Mouse (Mus musculus): ENCODE measurements around the gene Tmem150a. TPM values are rescaled to one million over a fixed set of nuclear protein-coding genes. Genes with fewer than 3 reads are reported as not detected.
A peak's percentile ranks its signal among the peaks of the same experiment; 100 is the strongest.

Gene Tmem150a
- polyA plus RNA-seq, 1 experiment from 2014 or later, result 14.6 TPM

DNA sequence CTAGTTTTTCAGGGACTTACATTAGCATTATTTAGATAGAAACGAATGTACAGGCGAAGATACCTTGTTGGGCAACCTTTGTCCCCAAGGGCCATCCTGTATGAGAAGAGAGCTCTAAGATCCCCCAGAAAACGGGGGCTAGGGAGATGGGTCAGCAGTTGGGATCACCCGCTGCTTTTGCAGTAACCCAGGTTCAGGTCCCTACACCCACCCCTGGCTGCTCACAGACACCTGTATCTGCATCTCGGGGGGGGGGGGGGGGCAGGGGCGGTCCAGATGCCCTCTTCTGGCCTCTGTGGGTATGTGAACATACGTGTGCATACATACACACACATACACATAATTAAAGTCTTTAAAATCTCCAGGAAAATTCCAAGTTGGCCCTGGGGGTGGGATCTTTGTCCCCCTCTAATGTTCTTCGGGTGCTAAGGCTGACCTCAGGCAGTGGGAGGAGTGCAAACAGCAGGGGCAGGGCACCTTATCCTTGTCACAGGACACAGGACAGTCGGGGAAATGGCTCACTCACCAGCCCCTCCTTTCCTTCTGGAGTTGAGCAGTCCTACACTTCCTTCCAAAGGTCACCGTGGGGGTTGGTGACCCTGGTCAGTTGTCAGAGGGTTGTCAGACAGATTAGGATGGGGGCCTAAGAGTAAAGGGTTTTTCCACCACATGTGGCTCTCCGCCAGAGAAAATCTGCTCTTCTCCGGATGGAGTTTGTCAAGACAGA lies 35.7 kb downstream of the Tmem150a start:
- 21% methylated on average over 12 of the region's 12 CpGs for WGBS
- Histone ChIP-seq H3K36me3 (peaks cover 10% of the 10 kb centered on the region), H3K27ac (peak overlapping the region; percentile 93), H3K9ac (peak overlapping the region; percentile 77), H3K27me3 (no peaks in the 10 kb centered on the region), H3K4me2 (replicated peaks) (peak overlapping the region; percentile 77), H3K9me3 (no peaks in the 10 kb centered on the region), H3K4me3 (peak overlapping the region; percentile 54), H3K4me1 (peaks cover 30% of the 10 kb centered on the region)
- no peak for ATAC-seq (ENCODE audit: low FRiP score, low read depth)

DNA sequence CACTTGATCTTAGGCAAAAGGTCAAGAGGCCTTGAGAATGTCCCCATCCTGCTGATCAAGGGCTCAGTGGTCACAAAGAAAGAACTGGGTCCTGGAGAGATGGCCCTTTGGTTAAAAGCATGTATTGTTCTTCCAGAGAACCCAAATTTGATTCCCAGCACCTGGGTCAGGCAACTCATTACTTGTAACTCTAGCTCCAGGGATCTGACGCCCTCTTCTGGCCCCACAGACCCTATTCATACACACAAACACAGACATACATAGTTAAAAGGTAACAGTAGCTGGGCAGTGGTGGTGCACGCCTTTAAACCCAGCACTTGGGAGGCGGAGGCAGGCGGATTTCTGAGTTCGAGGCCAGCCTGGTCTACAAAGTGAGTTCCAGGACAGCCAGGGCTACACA lies 37.1 kb downstream of the Tmem150a start:
- H3K9ac ChIP-seq, result no peak overlapping the region
- no peak for ATAC-seq (ENCODE audit: low FRiP score, low read depth)
- 94% methylated on average over 5 of the region's 5 CpGs for WGBS
- no peaks in the 10 kb centered on the region for H3K9me3 ChIP-seq
- no peak overlapping the region for H3K27ac ChIP-seq
- H3K4me2 ChIP-seq (replicated peaks), result no peak overlapping the region
- no peak overlapping the region for H3K4me3 ChIP-seq
- peaks cover 30% of the 10 kb centered on the region for H3K4me1 ChIP-seq
- no peaks in the 10 kb centered on the region for H3K27me3 ChIP-seq
- H3K36me3 ChIP-seq, result no peaks in the 10 kb centered on the region

GRCm38 (mm10) chr6:72396837-72397251 lies 41.6 kb downstream of the Tmem150a start:
- H3K27me3 ChIP-seq, result no peaks in the 10 kb centered on the region
- H3K4me3 ChIP-seq, result no peak overlapping the region
- ATAC-seq (ENCODE audit: low FRiP score, low read depth), result no peak
- no peak overlapping the region for H3K9ac ChIP-seq
- H3K36me3 ChIP-seq, result no peaks in the 10 kb centered on the region
- no peak overlapping the region for H3K27ac ChIP-seq
- H3K4me1 ChIP-seq, result no peaks in the 10 kb centered on the region
- no peak overlapping the region for H3K4me2 ChIP-seq (replicated peaks)
- H3K9me3 ChIP-seq, result no peaks in the 10 kb centered on the region
- 81% methylated on average over 10 of the region's 10 CpGs for whole genome bisulfite sequencing

DNA sequence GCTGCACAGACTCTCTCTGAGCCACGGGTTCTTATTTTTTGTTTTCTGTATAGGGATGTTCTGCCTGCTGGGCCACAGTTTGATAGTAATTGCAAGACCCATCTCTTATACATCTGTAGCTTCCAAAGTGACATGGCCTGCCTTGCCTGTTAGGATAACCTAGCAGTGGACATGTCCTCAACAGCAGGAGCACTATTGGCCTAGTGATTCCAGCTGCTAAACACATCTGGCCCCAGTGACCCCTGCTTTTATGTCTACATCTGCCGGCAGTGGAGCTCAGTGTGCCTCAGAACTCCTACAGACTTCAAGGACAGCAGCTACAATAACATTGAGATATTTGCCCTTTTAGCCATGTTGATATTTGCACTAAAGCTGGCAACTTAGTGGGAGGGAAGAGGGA lies 44.7 kb downstream of the Tmem150a start:
- H3K4me3 ChIP-seq, result no peak overlapping the region
- no peaks in the 10 kb centered on the region for H3K4me1 ChIP-seq
- no peak overlapping the region for H3K27ac ChIP-seq
- no peaks in the 10 kb centered on the region for H3K36me3 ChIP-seq
- no peak overlapping the region for H3K9ac ChIP-seq
- 50% methylated on average over 2 of the region's 2 CpGs for WGBS
- H3K9me3 ChIP-seq, result no peaks in the 10 kb centered on the region
- H3K4me2 ChIP-seq (replicated peaks), result no peak overlapping the region
- H3K27me3 ChIP-seq, result no peaks in the 10 kb centered on the region
- no peak for ATAC-seq (ENCODE audit: low FRiP score, low read depth)

- WGBS, result 17% methylated on average over 7 of the region's 7 CpGs
- Histone ChIP-seq H3K27me3 (no peaks in the 10 kb centered on the region), H3K4me1 (no peaks in the 10 kb centered on the region), H3K9ac (no peak overlapping the region), H3K4me3 (no peak overlapping the region), H3K9me3 (no peaks in the 10 kb centered on the region), H3K27ac (no peak overlapping the region), H3K36me3 (no peaks in the 10 kb centered on the region), H3K4me2 (replicated peaks) (no peak overlapping the region)
- no peak for ATAC-seq (ENCODE audit: low FRiP score, low read depth)
Measured at GRCm38 (mm10) chr6:72401875-72402274, 46.6 kb downstream of the Tmem150a start.

DNA sequence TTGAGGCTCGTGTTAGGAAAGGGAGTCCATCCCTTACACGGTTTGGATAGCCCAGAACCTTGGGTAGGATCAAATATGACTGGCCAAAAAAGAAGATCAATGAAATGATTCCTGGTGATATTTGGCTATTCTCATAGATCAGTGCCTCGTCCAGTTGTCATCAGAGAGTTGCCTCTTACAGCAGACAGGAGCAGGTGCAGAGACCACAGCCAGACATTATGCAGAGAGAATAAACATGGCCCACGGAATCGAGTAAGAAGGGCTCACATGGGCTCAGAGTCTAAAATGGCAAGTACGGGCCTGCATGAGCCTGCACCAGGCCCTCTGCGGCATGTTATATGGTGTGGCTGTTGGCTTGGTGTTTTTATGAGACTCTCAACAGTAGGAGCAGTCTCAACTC lies 50.1 kb downstream of the Tmem150a start:
- 75% methylated on average over 7 of the region's 7 CpGs for WGBS
- Histone ChIP-seq H3K27me3 (no peaks in the 10 kb centered on the region), H3K4me2 (replicated peaks) (no peak overlapping the region), H3K4me3 (no peak overlapping the region), H3K4me1 (no peaks in the 10 kb centered on the region), H3K9me3 (no peaks in the 10 kb centered on the region), H3K36me3 (no peaks in the 10 kb centered on the region), H3K9ac (no peak overlapping the region), H3K27ac (no peak overlapping the region)
- no peak for ATAC-seq (ENCODE audit: low FRiP score, low read depth)

DNA sequence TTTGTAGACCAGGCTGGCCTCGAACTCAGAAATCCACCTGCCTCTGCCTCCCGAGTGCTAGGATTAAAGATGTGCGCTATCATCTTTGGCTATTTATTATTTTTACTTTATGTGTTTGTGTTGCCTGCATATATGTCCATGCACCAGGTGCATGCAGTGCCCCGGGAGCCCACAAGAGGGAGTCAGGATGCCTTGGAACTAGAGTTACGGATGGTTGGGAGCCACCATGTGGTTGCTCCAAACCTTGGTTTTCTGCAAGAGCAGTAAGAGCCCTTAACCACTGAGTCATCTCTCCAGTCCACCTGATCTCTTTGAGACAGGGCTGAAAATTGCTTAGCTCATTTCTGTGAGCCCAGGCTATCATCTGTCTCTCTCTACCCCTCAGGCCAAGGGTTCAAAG lies 51.9 kb downstream of the Tmem150a start:
- Histone ChIP-seq H3K4me2 (replicated peaks) (no peak overlapping the region), H3K9me3 (no peaks in the 10 kb centered on the region), H3K27me3 (no peaks in the 10 kb centered on the region), H3K4me1 (no peaks in the 10 kb centered on the region), H3K27ac (no peak overlapping the region), H3K4me3 (no peak overlapping the region), H3K9ac (no peak overlapping the region), H3K36me3 (no peaks in the 10 kb centered on the region)
- WGBS, result 3% methylated on average over 5 of the region's 5 CpGs
- peak; percentile 65; the same call in 1 of the 2 replicates for ATAC-seq (ENCODE audit: low FRiP score, low read depth)

Other genes with a start within 250 kb of the Tmem150a start
- 31.5 and 32.3 TPM in 2 replicates for gene Atoh8, start 119.9 kb upstream of the Tmem150a start, polyA plus RNA-seq (2015; fragmentation: Nextera tagmentation; extraction: Ambion mirVana)
- gene Sftpb, start 50.8 kb upstream of the Tmem150a start, polyA plus RNA-seq (2015; fragmentation: Nextera tagmentation; extraction: Ambion mirVana), result not detected in 2 replicates
- gene Usp39, start 10.3 kb upstream of the Tmem150a start, polyA plus RNA-seq (2015; fragmentation: Nextera tagmentation; extraction: Ambion mirVana), result 51.5 and 51.7 TPM in 2 replicates
- gene 0610030E20Rik, start 8.1 kb upstream of the Tmem150a start, polyA plus RNA-seq (2015; fragmentation: Nextera tagmentation; extraction: Ambion mirVana), result 28.6 and 30.2 TPM in 2 replicates
- gene Rnf181, start 11.5 kb downstream of the Tmem150a start, polyA plus RNA-seq (2015; fragmentation: Nextera tagmentation; extraction: Ambion mirVana), result 90.9 and 94.0 TPM in 2 replicates
- gene Vamp5, start 25.0 kb downstream of the Tmem150a start, polyA plus RNA-seq (2015; fragmentation: Nextera tagmentation; extraction: Ambion mirVana), result 21.1 and 22.6 TPM in 2 replicates
- gene Vamp8, start 35.3 kb downstream of the Tmem150a start, polyA plus RNA-seq (2015; fragmentation: Nextera tagmentation; extraction: Ambion mirVana), result 143 and 146 TPM in 2 replicates
- gene Ggcx, start 58.9 kb downstream of the Tmem150a start, polyA plus RNA-seq (2015; fragmentation: Nextera tagmentation; extraction: Ambion mirVana), result 43.5 and 47.8 TPM in 2 replicates
- gene Mat2a, start 84.1 kb downstream of the Tmem150a start, polyA plus RNA-seq (2015; fragmentation: Nextera tagmentation; extraction: Ambion mirVana), result 426 and 435 TPM in 2 replicates
- 0.15 and 0.28 TPM in 2 replicates for gene Sh2d6, start 166.3 kb downstream of the Tmem150a start, polyA plus RNA-seq (2015; fragmentation: Nextera tagmentation; extraction: Ambion mirVana)
- gene Capg, start 188.9 kb downstream of the Tmem150a start, polyA plus RNA-seq (2015; fragmentation: Nextera tagmentation; extraction: Ambion mirVana), result 35.8 and 41.3 TPM in 2 replicates
- 15.3 and 16.7 TPM in 2 replicates for gene Elmod3, start 243.0 kb downstream of the Tmem150a start, polyA plus RNA-seq (2015; fragmentation: Nextera tagmentation; extraction: Ambion mirVana)
- gene Retsat, start 243.0 kb downstream of the Tmem150a start, polyA plus RNA-seq (2015; fragmentation: Nextera tagmentation; extraction: Ambion mirVana), result 15.1 and 17.9 TPM in 2 replicates

Measured in limb, embryonic 13.5 days (tissue).